Mouse (Mus musculus) liver (tissue): ENCODE measurements around the gene Lrrc4.

ENCODE experiments used
- DNase-seq: peaks from one replicate; pipeline ENCODE4 v3.0.0-alpha.2; 2020; ENCODE audit warnings: mixed read lengths

Gene Lrrc4

GRCm38 (mm10) chr6:28831011-28831853 is at the start of gene Lrrc4:
TSS of gene Lrrc4 (minus strand) at chr6:28831747.
- DNase-seq = no peak

- no peak for DNase-seq
Measured at GRCm38 (mm10) chr6:28880909-28881308, 49.4 kb upstream of the Lrrc4 start.

GRCm38 (mm10) chr6:28879315-28879714 is 47.8 kb upstream of the Lrrc4 start:
- no peak for DNase-seq

DNA sequence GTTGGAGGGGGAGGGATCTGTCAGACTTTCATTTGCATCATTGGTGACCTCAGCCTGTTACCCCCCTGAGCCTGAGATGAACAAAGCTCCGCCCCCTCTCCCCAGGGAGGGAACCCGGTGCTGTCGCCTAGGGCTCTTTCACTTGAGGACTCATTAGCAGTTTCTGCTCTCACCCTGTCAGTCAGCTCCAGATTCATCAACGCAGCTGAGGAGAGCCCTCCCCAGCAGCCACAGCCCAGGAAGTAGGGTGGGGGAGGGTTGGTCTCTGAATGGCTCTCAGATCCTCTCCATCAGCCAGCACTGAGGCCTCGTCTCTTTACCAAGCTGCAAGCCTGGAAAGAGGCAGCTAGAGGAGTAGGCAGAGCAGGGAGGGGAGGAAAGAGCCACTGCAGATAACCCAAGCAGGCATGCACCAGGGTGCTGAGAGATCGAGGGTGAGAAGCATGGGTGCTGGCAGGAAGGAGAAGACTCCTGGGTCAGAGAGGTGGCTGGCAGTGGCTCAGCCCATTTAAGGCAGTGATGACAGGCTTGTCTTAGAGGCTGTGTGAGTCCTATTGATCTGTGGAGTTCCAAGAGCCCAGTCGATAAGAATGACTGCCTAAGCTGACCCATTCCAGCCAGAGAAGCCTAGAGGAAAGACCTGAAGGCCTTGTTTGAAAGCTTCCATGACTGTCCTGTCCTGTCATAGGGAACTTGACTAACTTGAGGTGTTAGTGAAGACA is 46.6 kb upstream of the Lrrc4 start:
- no peak for DNase-seq

GRCm38 (mm10) chr6:28876492-28876891 is 44.9 kb upstream of the Lrrc4 start:
- no peak for DNase-seq

- no peak for DNase-seq
Measured at GRCm38 (mm10) chr6:28875333-28875732, 43.8 kb upstream of the Lrrc4 start.

- DNase-seq = no peak
Measured at GRCm38 (mm10) chr6:28874759-28875158, 43.2 kb upstream of the Lrrc4 start.

- no peak for DNase-seq
Measured at GRCm38 (mm10) chr6:28874053-28874452, 42.5 kb upstream of the Lrrc4 start.

- no peak for DNase-seq
Measured at GRCm38 (mm10) chr6:28872421-28872795, 40.9 kb upstream of the Lrrc4 start.

DNA sequence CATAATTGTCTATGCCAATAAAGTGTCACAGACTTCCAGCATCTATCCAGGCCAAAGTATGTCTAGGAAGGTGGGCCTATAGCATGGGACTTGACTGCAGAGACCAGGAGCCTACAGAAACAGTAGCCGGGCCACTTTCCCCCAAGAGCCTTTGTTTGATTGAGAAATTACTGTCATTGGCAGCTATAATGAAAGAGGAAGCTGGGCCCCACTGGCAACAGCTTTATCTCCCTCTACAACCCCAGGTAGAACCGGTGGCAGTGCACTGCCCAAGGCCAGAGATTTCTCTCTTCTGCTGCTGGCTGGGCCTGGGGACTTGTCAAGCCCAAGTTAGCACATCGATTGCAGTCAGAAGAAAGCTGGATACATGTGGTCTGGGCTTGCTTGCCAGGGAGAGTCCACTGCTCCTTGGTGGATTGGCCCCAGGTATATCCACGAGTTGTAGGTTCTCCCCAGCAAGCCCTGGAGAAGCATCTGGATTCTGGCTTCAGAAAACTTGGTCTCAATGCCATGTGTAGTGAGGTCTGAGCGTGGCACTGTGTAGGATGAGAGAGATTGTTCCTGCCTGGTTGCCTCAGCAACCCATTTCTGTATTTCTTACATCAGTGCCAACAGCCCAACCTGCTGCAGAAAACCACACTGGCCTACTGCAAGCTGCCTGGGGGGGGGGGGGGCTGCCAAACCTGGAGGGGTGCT is 40.3 kb upstream of the Lrrc4 start:
- no peak for DNase-seq

GRCm38 (mm10) chr6:28867516-28868251 is 36.1 kb upstream of the Lrrc4 start:
- DNase-seq = no peak

GRCm38 (mm10) chr6:28866206-28866605 is 34.7 kb upstream of the Lrrc4 start:
- no peak for DNase-seq

DNA sequence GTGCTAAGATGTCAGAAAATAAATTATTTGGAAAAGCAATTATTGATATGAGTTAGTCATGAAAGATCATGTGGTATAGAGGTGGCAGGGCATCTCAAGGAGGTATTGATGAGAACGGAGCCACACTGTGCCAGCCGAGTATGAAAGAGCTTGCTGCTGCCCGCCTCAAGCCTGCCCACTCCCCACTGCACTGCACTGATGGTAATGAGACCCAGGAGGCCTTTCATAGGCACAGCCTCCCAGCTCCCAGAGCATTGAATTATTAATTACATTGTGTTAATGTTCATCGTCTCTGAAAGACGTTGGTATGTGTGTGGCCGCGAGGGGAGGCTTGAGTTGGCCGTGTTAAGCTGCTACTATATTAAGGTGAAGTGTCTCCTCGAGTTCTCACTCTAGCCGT is 33.6 kb upstream of the Lrrc4 start:
- DNase-seq = no peak

DNA sequence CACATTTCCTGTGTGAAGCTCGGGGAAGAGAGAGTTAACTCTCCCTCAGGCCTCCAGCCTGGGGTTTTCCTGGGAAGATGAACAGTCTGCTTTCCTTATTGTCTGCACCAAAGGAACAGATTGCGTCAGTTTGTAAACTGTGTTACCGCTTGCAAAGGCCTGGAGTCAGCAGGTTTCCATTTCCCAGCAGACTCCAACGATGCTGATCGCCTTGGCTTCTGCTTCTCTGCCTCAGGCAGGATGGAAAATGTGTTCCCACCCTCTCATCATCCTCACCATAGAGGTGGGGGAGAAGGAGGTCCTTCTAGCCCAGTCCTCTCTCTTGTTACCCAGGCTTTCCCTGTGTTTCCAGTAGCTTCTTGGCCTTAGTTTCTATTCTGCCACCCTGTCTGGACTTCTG is 33.1 kb upstream of the Lrrc4 start:
- no peak for DNase-seq

DNA sequence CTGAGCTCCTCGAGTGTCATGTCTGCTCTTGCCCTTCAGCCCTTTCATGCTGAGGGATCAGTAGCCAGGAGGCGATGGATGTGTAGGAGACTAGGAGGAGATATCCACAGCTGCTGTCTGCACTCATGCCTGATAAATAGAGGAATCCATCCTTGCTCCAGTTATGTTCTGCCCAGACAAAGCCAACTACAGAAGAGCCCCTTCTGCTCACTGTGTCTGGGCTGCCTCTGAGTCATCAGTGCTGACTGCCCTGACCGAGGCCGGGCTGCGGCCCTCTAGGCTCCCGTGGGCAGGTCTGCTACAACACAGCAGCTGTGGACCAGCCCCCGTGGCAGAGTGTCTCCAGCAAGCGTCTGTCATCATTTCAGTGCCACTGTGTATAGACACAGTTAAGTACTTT is 30.8 kb upstream of the Lrrc4 start:
- DNase-seq = no peak

- DNase-seq = no peak
Measured at GRCm38 (mm10) chr6:28860922-28861321, 29.4 kb upstream of the Lrrc4 start.

- no peak for DNase-seq
Measured at GRCm38 (mm10) chr6:28860450-28860849, 28.9 kb upstream of the Lrrc4 start.

DNA sequence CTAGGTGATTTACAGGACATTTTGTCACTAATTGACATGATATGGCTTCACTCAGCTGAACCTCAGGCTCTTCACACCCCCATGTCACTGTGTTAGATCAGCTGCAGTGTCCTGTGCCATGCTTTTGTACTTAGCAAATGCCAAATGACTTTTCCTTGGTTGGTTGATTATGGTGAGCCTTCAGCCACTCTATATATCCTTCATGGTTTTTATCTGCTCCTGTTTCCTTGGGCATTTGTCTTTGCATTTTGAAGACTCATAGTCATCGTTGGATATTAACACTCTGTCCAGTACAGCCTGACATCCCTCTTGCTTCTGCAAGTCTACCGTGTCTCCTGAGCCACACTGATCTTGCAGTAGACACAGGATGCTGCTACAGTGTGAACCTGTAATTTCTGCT is 27.5 kb upstream of the Lrrc4 start:
- DNase-seq = no peak

DNA sequence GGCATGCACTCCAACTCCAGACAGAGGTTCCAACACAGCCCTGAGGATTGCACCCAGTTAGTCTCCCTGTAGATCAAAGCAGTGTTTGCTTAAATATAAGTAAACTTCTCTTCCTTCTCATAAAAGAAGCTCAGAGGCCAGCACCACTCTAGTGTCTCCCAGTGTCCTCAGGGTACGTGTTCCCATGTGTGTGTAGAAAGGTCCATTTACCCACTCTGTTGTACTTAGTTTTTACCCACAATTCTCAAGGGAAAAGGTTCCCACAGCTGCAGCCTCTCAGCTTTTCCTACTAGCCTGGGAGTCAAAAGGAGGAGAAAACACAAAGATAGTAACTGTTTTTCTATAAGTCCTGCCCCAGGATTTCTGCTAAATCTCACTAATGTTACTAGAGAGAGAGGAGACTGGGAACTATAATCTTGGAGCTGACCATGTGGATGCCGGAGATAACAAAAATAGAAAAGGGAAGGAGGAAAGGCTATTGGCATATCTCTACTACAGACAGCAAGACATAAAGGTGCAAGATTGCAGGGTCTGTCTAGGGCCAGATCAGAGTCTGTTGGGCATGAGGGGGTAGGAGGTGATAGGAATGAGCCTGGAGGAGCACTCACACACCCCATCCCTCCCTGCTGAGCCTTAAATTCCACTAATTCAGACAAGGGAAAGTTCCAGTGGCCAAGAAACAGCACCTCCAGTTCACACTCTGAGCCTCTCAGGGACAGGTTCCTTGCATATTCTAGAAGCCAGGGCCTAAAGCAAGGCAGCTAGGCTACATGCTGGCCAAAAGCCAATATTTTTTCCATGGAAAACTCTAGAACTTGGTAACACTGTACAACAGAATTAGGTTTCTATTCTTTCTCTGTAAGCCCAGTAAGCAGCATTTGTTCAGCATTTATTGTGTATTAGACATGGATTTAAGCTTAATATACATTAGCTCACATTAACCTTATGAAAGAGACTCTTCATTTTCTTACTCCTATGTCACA is 25.9 kb upstream of the Lrrc4 start:
- DNase-seq = no peak

GRCm38 (mm10) chr6:28856789-28857188 is 25.2 kb upstream of the Lrrc4 start:
- no peak for DNase-seq

DNA sequence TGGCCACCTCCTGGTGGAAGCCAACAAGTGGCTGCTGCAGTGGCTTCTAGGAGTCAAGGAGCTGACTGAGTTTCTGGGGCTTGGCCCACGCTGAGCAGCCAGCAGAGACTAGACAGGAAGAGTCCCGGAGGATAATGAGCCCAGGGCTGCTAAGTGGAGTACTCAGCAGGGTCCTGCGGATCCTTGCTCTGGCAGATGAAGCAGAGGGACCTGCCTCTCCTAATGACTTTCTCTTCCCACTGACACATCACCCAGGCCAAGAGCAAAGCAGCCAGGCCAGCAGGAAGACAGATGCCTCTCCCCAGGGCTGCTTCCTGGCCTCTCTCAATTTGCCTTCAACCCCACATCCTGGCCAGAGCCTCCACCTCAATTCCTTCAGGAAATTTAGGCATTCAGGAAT is 23.9 kb upstream of the Lrrc4 start:
- DNase-seq = no peak

DNA sequence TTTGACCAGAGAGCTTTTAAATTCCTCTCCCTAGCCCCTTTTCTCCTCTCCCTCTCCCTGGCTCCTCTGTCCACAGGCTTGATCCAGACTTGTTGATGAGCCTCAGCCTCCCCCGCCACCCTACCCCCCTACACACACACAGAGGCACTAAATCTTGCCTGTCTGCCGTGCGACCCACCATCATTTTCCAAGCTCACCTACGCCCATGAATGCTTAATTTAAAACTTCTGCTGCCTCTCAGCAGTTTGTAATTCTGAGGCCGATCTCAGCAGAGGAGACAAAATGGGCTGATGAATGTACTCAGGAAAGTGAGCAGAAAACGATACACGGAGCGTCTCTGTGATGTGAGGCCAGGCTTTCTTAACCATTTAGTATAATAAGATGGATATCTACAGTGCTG is 23.1 kb upstream of the Lrrc4 start:
- DNase-seq = no peak
